Mouse (Mus musculus) heart, embryonic 12.5 days (tissue): ENCODE results near the gene Mia. TPM values are rescaled to one million over a fixed set of nuclear protein-coding genes. Genes with fewer than 3 reads are reported as not detected.

ENCODE experiments used
- ATAC-seq: fragments of 200-750 bp; cut with Nextera tagmentation; 2 replicates; pipeline ENCODE4 v1.8.0; 2017; ENCODE audit warnings: moderate TSS enrichment, moderate library complexity; ENCODE audit not compliant: insufficient number of reproducible peaks, low FRiP score
- H3K27ac ChIP-seq: fragments of 300-500 bp; sonication (generic); 2 replicates; pipeline ENCODE4 v1.5.1; 2016; ENCODE audit warnings: mild to moderate bottlenecking, moderate library complexity; ENCODE audit not compliant: poor library complexity, severe bottlenecking
- H3K27me3 ChIP-seq: fragments of 300-500 bp; sonication (generic); replicated peaks from 2 replicates; pipeline ENCODE4 v1.6.1; 2016; ENCODE audit warnings: mild to moderate bottlenecking, moderate library complexity
- H3K36me3 ChIP-seq: fragments of 300-500 bp; sonication (generic); 2 replicates; pipeline ENCODE4 v1.6.1; 2016; ENCODE audit warnings: mild to moderate bottlenecking, moderate library complexity
- H3K4me1 ChIP-seq: fragments of 300-500 bp; sonication (generic); replicated peaks from 2 replicates; pipeline ENCODE4 v1.6.1; 2016; ENCODE audit warnings: mild to moderate bottlenecking
- H3K4me2 ChIP-seq: fragments of 300-500 bp; sonication (generic); 2 replicates; pipeline ENCODE4 v1.6.1; 2016; ENCODE audit warnings: mild to moderate bottlenecking, moderate library complexity
- H3K4me3 ChIP-seq: fragments of 300-500 bp; sonication (generic); 2 replicates; pipeline ENCODE4 v1.5.1; 2016; ENCODE audit warnings: mild to moderate bottlenecking
- H3K9ac ChIP-seq: fragments of 300-500 bp; sonication (generic); 2 replicates; pipeline ENCODE4 v1.6.1; 2016; ENCODE audit warnings: mild to moderate bottlenecking, moderate library complexity
- H3K9me3 ChIP-seq: fragments of 300-500 bp; sonication (generic); replicated peaks from 2 replicates; pipeline ENCODE4 v1.6.1; 2016; ENCODE audit warnings: mild to moderate bottlenecking, moderate library complexity
- WGBS: fragments of 180-500 bp; shearing (Covaris S2); methylation state at CpG from one replicate; pipeline ENCODE4 v1.1.7; 2016; 5-methylcytosine and 5-hydroxymethylcytosine counted together
- polyA plus RNA-seq: library from polyadenylated mRNA; unstranded; fragments of >200 nt; fragmentation: Nextera tagmentation; extraction: Ambion mirVana; gene quantifications from 2 replicates; pipeline ENCODE4 v1.2.1, GENCODE M21; 2016

Mia gene
- polyA plus RNA-seq, 1 experiment from 2014 or later = not detected

DNA sequence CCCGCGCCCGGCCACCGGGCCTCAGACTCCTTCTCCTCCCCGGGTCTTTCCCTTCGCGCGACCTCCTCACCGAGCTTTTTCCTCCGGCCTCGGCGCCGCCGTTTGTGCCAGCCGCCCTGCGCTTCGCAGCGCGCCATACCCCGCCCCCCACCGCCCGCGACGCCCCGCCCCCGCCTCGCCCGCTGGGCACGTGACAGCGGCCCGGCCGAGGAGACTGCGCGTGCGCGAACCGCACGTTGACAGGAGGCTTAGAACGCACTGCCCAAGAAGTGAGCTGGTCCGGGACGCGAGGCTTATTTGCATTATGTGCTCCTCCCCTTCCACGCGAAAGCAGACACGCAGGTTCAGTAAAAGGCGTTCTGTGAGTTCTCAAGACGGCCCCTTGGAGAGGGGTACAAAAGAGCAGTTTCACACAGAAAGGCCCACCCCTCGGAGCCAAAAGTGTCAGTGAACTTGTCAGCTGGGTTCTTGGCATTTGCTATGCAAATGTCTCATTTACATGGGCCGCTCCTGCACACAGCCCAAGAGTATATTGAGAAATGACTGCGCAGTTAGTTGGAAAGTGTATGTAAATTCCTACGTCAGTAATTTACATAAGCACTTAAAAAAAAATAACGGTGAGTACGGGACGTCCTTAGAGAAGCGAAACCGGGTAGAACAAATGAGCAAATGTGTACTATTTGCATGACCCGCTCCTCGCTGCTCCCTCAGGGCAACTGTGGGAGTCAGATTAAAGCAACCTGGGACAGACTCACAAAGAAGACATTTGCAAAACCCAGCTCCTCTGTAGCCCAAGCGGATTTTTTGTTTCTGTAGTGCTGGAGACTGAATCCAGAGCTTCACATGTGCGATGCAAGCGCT, 14.1 kb downstream of the Mia start, which contains the start of gene Egln2:
Gene Egln2, minus strand, starts transcription at position 189 of the 861 bp plus-strand sequence.
- peak within 1 kb of the TSS; percentile 84 for H3K4me2 ChIP-seq
- peak within 1 kb of the TSS; percentile 90 for H3K9ac ChIP-seq
- 1% methylated on average over 47 of the region's 61 CpGs for WGBS
- ATAC-seq = peak; percentile 91
- peak within 1 kb of the TSS; percentile 99 for H3K27ac ChIP-seq
- H3K27me3 ChIP-seq = no peaks in the 10 kb centered on the region
- H3K36me3 ChIP-seq = peaks cover 49% of the 10 kb centered on the region
- peak within 1 kb of the TSS; percentile 87 for H3K4me3 ChIP-seq
- peaks cover 47% of the 10 kb centered on the region for H3K4me1 ChIP-seq
- no peaks in the 10 kb centered on the region for H3K9me3 ChIP-seq

DNA sequence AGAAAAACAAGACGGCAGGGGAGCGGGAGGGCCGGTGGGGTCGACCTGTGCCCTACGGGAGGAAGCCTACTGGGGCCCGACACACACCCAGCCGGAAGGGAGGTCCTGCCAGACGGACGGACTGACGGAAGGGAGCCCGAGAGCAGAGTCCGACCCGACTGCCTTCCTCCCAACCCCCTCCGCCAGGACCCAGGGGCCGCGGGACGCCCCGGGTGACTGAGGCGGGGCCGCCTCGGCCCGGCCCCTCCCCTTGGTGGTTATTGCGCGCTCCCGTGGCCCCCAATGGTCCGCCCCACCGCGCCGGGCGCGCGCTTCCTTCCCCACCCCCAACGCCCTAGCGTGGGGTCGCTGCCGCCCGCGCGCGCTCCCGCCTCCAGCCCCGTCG, 14.7 kb downstream of the Mia start:
- Histone ChIP-seq H3K27me3 (no peaks in the 10 kb centered on the region), H3K4me2 (peak overlapping the region; percentile 84), H3K27ac (peak overlapping the region; percentile 99), H3K4me3 (peak overlapping the region; percentile 87), H3K36me3 (peaks cover 47% of the 10 kb centered on the region), H3K9ac (peak overlapping the region; percentile 90), H3K4me1 (peaks cover 53% of the 10 kb centered on the region), H3K9me3 (no peaks in the 10 kb centered on the region)
- WGBS = under 1% methylated on average over 29 of the region's 43 CpGs
- ATAC-seq = peak; percentile 87

DNA sequence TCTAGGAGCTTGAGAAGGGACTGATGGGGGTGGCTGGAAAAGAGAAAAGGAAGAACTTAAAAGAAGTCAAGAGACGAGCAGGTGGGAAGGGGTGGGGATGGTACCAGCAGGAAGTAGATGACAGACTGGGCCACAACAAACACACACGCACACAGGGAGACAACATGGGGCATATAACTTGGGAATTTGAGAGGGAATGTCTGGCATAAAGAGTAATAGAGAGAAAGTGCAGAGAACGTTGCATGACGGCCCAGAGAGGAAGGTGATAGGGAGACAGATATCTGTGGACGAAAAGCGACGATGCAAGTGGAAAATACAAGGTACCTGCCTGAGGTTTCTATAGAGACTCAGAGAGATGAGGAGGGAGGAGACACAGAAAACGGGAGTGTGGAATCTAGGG, 15.3 kb downstream of the Mia start:
- H3K4me3 ChIP-seq = peak overlapping the region; percentile 87
- peaks cover 47% of the 10 kb centered on the region for H3K36me3 ChIP-seq
- no peaks in the 10 kb centered on the region for H3K9me3 ChIP-seq
- no peak for ATAC-seq
- no peaks in the 10 kb centered on the region for H3K27me3 ChIP-seq
- 2% methylated on average over 8 of the region's 8 CpGs for WGBS
- peak overlapping the region; percentile 90 for H3K9ac ChIP-seq
- peak overlapping the region; percentile 99 for H3K27ac ChIP-seq
- H3K4me1 ChIP-seq = peaks cover 57% of the 10 kb centered on the region
- peak overlapping the region; percentile 84 for H3K4me2 ChIP-seq

GRCm38 (mm10) chr7:27165007-27165655, 15.8 kb downstream of the Mia start:
- H3K36me3 ChIP-seq = peaks cover 49% of the 10 kb centered on the region

DNA sequence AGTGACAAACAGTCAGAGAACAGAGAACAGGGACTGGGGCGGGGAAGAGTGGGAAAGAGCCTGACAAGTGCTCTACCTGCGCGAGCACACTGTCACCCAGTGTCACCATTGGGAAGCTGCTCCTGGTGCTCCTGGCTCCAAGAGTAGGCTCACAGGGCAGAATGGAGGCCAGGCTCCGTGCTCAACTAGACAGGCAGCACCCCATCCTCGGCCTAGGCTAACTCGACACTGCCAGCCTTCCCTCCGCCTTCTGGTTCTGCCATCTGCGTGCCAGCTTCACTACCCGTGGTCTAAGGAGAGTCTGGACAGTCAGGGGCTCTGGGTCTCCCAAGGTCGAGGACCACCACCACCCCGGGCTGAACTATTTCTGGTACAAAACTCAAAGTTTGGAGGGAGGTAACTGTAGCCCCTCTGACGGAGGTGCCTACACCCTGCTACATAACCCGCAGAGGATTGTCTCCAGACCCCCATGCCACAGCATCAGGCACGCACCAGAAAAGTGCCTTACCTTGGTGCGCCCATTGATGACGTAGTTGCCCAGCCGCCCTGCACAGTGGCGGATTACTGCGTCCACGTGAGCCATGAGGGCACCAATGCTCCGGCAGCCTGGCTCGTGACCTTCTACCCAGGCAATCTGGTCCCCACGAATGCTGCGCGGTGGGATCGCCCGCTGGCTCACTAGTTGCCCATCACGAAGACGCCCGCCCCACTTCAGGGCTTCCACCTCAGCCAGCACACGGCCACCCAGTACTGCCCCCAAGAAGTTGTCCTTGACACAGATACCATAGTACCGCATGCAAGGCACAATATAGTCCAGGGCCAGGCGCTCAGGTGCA, 16.6 kb downstream of the Mia start:
- peak overlapping the region; percentile 90 for H3K9ac ChIP-seq
- H3K27ac ChIP-seq = no peak overlapping the region
- no peaks in the 10 kb centered on the region for H3K27me3 ChIP-seq
- H3K4me1 ChIP-seq = peaks cover 66% of the 10 kb centered on the region
- 76% methylated on average over 33 of the region's 33 CpGs for WGBS
- H3K4me2 ChIP-seq = peak overlapping the region; percentile 84
- peaks cover 55% of the 10 kb centered on the region for H3K36me3 ChIP-seq
- H3K9me3 ChIP-seq = no peaks in the 10 kb centered on the region
- no peak for ATAC-seq
- peak overlapping the region; percentile 87 for H3K4me3 ChIP-seq

More at GRCm38 (mm10) chr7:27165007-27165655, 15.8 kb downstream of the Mia start:
- H3K4me2 ChIP-seq = peak overlapping the region; percentile 84
- H3K9ac ChIP-seq = peak overlapping the region; percentile 90
- WGBS = 71% methylated on average over 20 of the region's 23 CpGs
- no peaks in the 10 kb centered on the region for H3K27me3 ChIP-seq
- peak overlapping the region; percentile 87 for H3K4me3 ChIP-seq
- H3K9me3 ChIP-seq = no peaks in the 10 kb centered on the region
- no peak overlapping the region for H3K27ac ChIP-seq
- peaks cover 63% of the 10 kb centered on the region for H3K4me1 ChIP-seq
- no peak for ATAC-seq

GRCm38 (mm10) chr7:27163450-27163805, 17.5 kb downstream of the Mia start:
- H3K27ac ChIP-seq = no peak overlapping the region
- ATAC-seq = no peak
- WGBS = 60% methylated on average over 5 of the region's 5 CpGs
- peaks cover 63% of the 10 kb centered on the region for H3K36me3 ChIP-seq
- H3K4me2 ChIP-seq = peak overlapping the region; percentile 84
- H3K9ac ChIP-seq = peak overlapping the region; percentile 53; the same call in 1 of the 2 replicates
- no peaks in the 10 kb centered on the region for H3K9me3 ChIP-seq
- H3K27me3 ChIP-seq = no peaks in the 10 kb centered on the region
- H3K4me1 ChIP-seq = peaks cover 66% of the 10 kb centered on the region
- H3K4me3 ChIP-seq = peak overlapping the region; percentile 19

GRCm38 (mm10) chr7:27162780-27163449, 18.0 kb downstream of the Mia start:
- H3K9me3 ChIP-seq = no peaks in the 10 kb centered on the region
- ATAC-seq = no peak
- no peak overlapping the region for H3K27ac ChIP-seq
- H3K27me3 ChIP-seq = no peaks in the 10 kb centered on the region
- peak overlapping the region; percentile 84 for H3K4me2 ChIP-seq
- peak overlapping the region; percentile 19 for H3K4me3 ChIP-seq
- H3K36me3 ChIP-seq = peaks cover 68% of the 10 kb centered on the region
- peak overlapping the region; percentile 53; the same call in 1 of the 2 replicates for H3K9ac ChIP-seq
- whole genome bisulfite sequencing = 75% methylated on average over 5 of the region's 5 CpGs
- H3K4me1 ChIP-seq = peaks cover 66% of the 10 kb centered on the region

- no peaks in the 10 kb centered on the region for H3K27me3 ChIP-seq
- H3K4me2 ChIP-seq = no peak overlapping the region
- H3K9me3 ChIP-seq = no peaks in the 10 kb centered on the region
- peak overlapping the region; percentile 26; the same call in 1 of the 2 replicates for H3K9ac ChIP-seq
- H3K4me1 ChIP-seq = peaks cover 58% of the 10 kb centered on the region
- H3K27ac ChIP-seq = no peak overlapping the region
- peaks cover 77% of the 10 kb centered on the region for H3K36me3 ChIP-seq
- H3K4me3 ChIP-seq = no peak overlapping the region
- ATAC-seq = no peak
- 73% methylated on average over 4 of the region's 4 CpGs for WGBS
Measured at GRCm38 (mm10) chr7:27161744-27162143, 19.2 kb downstream of the Mia start.

- ATAC-seq = no peak
- Histone ChIP-seq H3K4me2 (no peak overlapping the region), H3K36me3 (peaks cover 83% of the 10 kb centered on the region), H3K4me3 (no peak overlapping the region), H3K9me3 (no peaks in the 10 kb centered on the region), H3K27me3 (no peaks in the 10 kb centered on the region), H3K4me1 (peaks cover 58% of the 10 kb centered on the region), H3K9ac (no peak overlapping the region), H3K27ac (no peak overlapping the region)
- WGBS = 91% methylated on average over 3 of the region's 3 CpGs
Measured at GRCm38 (mm10) chr7:27160921-27161320, 20.0 kb downstream of the Mia start.

GRCm38 (mm10) chr7:27159882-27160281, 21.1 kb downstream of the Mia start:
- H3K27me3 ChIP-seq = no peaks in the 10 kb centered on the region
- peaks cover 84% of the 10 kb centered on the region for H3K36me3 ChIP-seq
- H3K9ac ChIP-seq = no peak overlapping the region
- no peak overlapping the region for H3K4me3 ChIP-seq
- H3K9me3 ChIP-seq = no peaks in the 10 kb centered on the region
- no peak overlapping the region for H3K4me2 ChIP-seq
- no peak overlapping the region for H3K27ac ChIP-seq
- WGBS = 13% methylated on average over 8 of the region's 8 CpGs
- peaks cover 49% of the 10 kb centered on the region for H3K4me1 ChIP-seq
- peak; percentile 82 for ATAC-seq
